ENCODE assay signal across 8 mouse cellular contexts in genomic region chr3:131302452-131303319, GRCm38 (mm10). TPM values are rescaled to one million over a fixed set of nuclear protein-coding genes. Genes with fewer than 3 reads are reported as not detected.
DNase-seq lines count a peak whose midpoint lies in the region; ATAC-seq lines count a peak whose summit lies in the region.

Gene Cyp2u1 (minus strand): TSS chr3:131303227.

- WGBS in intestine, embryonic 15.5 days, result under 1% methylated on average over 71 of the region's 71 CpGs

- peak; percentile 96 for ATAC-seq in intestine, embryonic 15.5 days

- no peaks in the 10 kb centered on the region for H3K4me1 ChIP-seq in intestine, embryonic 15.5 days (replicated peaks)

- no peaks in the 10 kb centered on the region for H3K36me3 ChIP-seq in intestine, embryonic 15.5 days

- no peaks in the 10 kb centered on the region for H3K9me3 ChIP-seq in intestine, embryonic 15.5 days

- peak within 1 kb of the TSS; percentile 57 for H3K9ac ChIP-seq in intestine, embryonic 15.5 days

- H3K4me2 ChIP-seq in intestine, embryonic 15.5 days (replicated peaks), result peak within 1 kb of the TSS; percentile 93

- DNase-seq in adrenal gland, adult 18-20 months (ENCODE audit: low spot score in 2 of 2), result peak; percentile 77 to 82
- DNase-seq in embryo, embryonic 10.5 days (ENCODE audit: low spot score), result peak; percentile 95
- DNase-seq in gastrocnemius, postnatal 36 days, result peak; percentile 85 to 88
- peak; percentile 92 to 96 for DNase-seq in left cerebral cortex, postnatal 25 days (ENCODE audit: low spot score in 2 of 2)
- peak; percentile 92 for DNase-seq in mesoderm, embryonic 11.5 days (ENCODE audit: low read depth, low spot score)
- DNase-seq in right cerebral cortex, postnatal 25 days, result peak; percentile 93
- DNase-seq in urinary bladder, postnatal 36 days (ENCODE audit: low spot score in 2 of 2), result peak; percentile 70 to 88

- H3K27ac ChIP-seq in intestine, embryonic 15.5 days, result peak within 1 kb of the TSS; percentile 46

- no peaks in the 10 kb centered on the region for H3K27me3 ChIP-seq in intestine, embryonic 15.5 days (replicated peaks)

- intact Hi-C loops in gastrocnemius, postnatal 36 days (cut with DNase I), result loop anchor here (5.0 kb wide), 1 partner anchor 250 kb away; no protein-coding TSS in a partner anchor
- intact Hi-C loops in left cerebral cortex, postnatal 25 days (cut with DNase I), result loop anchor here (5.0 kb wide), 1 partner anchor 250 kb away; no protein-coding TSS in a partner anchor

- H3K4me3 ChIP-seq in intestine, embryonic 15.5 days (replicated peaks), result peak within 1 kb of the TSS; percentile 72

RNA-seq across cellular contexts. Expression of gene Cyp2u1, which starts in this region (rescaled TPM):
- 10 to 100 TPM; 13.5 to 28.2 TPM for total RNA-seq in adrenal gland, adult 18-20 months (2021)
- total RNA-seq in gastrocnemius, postnatal 36 days (2021), result 10 to 100 TPM; 11.1 to 11.6 TPM
- 6.4 and 7.7 TPM in 2 replicates for polyA plus RNA-seq in intestine, embryonic 15.5 days (2015; fragmentation: Nextera tagmentation; extraction: Ambion mirVana)
- total RNA-seq in left cerebral cortex, postnatal 25 days (2021), result 10 to 100 TPM; 14.8 to 18.5 TPM

Comparison
In these comparisons a context has a peak if more than half of its experiments do, and no peak if none do; other contexts are left out.
1. Peak in every context shown above with its lines: DNase-seq, ATAC-seq, H3K4me3 ChIP-seq and H3K27ac ChIP-seq.